Mouse (Mus musculus) ES-E14 (cell line): ENCODE results near the gene Plcb3.

Experiments
- CHD2 ChIP-seq: IDR thresholded peaks from 2 replicates; pipeline ENCODE4 v1.6.1; 2014; ENCODE audit warnings: mild to moderate bottlenecking, low read depth, low read length, inconsistent platforms
- MAFK ChIP-seq: IDR thresholded peaks from 2 replicates; pipeline ENCODE4 v1.6.1; 2014; ENCODE audit warnings: mild to moderate bottlenecking, low read depth, low read length, inconsistent platforms; ENCODE audit not compliant: insufficient read depth
- ZC3H11A ChIP-seq: IDR thresholded peaks from 2 replicates; pipeline ENCODE4 v1.6.1; 2012; ENCODE audit warnings: low read depth, mild to moderate bottlenecking, inconsistent platforms, low read length, borderline replicate concordance
- ZNF384 ChIP-seq: IDR thresholded peaks from 2 replicates; pipeline ENCODE4 v1.6.1; 2012; ENCODE audit warnings: low read depth, low read length, inconsistent platforms

DNA sequence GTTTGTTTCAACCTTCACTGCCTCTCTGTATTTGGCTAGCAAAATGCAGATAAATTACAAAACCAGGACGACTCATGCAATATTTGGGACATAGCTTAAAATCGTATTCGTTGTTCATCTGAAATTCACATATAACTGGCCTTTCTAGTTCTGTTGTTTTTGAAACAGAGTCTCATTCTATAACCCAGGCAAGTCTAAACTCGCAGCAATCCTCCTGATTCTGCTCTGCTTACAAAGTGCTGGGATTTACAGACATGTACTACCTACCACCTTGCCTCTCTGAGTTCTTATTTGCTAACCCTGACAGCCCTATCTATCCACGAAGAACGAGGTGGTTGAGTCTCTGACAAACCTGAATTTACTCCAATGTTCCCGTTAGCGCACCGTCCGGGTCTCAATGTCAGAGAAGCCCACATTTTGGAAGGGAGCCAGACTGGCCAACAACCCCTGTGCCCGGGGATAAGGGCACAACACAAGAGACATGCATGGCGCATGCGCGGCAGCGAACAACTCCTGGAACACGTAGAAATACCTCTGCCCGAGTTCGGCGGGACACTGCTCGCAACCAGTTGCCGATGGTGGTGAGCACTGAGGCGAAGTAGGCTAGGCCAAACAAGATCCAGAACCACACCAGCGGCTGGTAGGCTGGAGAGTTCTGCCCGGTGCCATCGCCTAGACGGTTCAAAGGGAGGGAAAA lies 49.6 kb downstream of the Plcb3 start:
- TF ChIP-seq ZNF384 (no peak), ZC3H11A (no peak), CHD2 (no peak), MAFK (no peak)
